Mouse (Mus musculus): ENCODE results near the gene Slc46a2.

The Slc46a2 gene

DNA sequence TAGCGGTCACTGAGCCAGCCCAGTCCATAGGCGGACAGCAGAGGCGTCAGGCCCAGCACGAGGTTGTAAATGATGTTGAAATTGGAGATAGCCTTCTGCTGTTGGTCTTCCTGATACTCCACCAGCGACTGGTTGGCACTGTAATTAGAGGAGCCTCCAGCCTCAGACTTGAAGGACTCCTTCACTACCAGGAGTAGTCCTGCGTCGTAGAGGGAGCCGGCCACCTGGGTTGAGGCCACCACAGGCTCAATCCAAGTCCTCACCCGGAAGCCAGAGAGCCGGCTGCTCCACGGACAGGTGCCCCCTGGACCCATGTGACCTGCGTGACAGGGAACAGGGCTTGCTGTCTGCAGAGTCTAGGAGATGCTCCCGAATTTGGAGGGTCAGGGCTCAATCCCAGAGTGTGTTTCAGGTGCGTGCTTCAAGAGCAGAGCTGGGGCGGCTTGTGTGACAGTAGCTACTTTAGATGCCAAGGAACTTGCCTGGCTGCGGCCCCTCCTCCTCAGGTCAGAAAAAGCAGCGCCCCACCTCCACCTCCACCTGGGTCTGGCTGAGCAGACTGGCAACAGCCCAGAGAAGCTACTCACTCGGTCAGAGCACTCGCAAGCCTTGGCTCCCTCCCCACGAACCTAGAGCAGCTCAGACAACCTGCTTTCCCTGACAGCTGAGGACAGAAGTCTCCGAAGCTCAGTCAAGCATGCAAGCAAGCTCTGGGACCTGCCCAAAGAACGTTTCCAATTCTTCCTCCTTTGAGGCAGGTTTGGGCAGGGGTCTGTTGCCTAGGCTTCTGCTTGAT, at the start of gene Slc46a2:
Gene Slc46a2, minus strand, starts transcription at position 449 of the 796 bp plus-strand sequence.
- no peak for DNase-seq

DNA sequence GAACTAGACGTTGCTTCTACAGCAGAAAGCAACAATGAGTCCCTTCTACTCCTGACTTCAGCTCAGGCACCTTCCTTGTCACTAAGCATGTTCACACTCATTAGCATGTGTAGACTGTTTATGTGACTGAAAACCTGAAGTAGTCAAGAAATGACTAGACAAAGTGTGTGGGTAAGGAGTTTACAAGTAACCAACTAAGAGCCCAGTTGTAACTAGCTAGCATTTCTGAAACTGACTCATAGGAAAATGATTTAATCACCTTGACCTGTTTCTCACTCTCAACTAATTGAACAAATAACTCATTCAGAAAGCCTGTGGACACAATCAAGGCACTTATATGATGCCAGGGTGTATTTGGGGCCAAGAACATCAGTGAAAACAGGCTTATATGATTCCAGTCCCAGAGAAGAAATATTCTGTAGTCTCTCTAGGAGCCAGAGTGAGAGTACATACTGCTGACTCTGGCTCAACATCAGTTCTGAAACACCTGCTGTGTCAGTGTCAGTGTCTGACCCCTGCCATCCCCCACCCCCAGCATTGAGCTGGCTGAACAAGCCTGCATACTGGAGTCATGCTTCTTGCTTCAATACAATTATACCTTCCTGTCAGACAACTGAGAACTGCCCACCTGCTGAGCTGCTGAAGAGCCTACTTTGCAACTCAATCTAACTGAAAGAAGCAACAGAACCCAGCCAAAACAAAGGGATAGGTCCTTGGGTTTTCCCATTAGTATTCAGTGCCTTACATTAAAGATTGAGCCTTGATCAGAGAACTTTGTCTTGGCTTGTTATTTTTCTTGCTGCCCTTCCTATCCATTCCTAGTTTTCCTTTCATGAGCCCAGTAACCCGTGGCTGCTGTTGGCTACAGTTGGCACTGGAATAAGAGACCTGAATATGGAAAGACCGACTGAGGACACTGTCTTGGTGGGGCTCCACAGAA, 48.8 kb upstream of the Slc46a2 start, which contains the start of gene Mup6:
Gene Mup6, plus strand, starts transcription at position 890 of the 940 bp plus-strand sequence.
- DNase-seq, result no peak

DNA sequence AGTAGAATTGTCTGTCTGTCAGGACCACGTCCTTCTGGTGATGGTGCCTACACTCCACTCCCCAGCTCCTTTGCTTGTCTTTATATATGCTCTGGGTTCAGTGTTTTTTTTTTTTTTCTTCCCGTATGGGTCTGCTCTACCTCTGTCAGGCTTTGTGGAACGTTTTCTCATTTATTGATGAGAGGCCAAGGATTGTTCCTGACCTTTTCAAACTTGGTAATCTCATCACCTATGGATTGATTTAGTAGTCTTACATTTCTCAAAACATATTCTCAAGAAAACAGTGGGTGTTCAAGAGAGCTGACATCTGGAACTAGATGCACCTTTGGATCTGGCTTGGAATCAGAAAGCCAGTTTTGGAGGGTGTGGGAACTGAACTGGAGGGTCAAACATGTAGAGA, 45.8 kb upstream of the Slc46a2 start, which contains the start of gene Mup4:
Gene Mup4, minus strand, starts transcription at position 101 of the 400 bp plus-strand sequence.
- no peak for DNase-seq

DNA sequence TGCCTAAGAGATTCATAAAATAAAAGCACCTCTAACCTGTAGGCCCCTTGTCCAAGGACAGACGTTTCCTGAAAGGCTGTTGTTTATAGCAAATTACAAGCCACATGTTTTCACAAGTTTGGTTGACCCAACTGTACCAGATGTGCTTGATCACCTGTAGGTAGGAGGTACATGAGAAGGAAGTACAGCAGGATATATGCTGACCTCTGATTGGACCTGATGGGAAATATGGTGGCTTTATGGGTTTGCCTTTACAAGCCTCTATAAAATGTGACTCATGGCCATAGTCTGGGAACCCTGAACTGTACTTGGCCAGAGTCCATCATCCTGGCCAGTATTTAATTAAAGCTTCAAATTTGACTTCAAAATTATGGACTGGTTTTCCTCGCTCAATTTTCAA, 22.7 kb upstream of the Slc46a2 start:
- no peak for DNase-seq

DNA sequence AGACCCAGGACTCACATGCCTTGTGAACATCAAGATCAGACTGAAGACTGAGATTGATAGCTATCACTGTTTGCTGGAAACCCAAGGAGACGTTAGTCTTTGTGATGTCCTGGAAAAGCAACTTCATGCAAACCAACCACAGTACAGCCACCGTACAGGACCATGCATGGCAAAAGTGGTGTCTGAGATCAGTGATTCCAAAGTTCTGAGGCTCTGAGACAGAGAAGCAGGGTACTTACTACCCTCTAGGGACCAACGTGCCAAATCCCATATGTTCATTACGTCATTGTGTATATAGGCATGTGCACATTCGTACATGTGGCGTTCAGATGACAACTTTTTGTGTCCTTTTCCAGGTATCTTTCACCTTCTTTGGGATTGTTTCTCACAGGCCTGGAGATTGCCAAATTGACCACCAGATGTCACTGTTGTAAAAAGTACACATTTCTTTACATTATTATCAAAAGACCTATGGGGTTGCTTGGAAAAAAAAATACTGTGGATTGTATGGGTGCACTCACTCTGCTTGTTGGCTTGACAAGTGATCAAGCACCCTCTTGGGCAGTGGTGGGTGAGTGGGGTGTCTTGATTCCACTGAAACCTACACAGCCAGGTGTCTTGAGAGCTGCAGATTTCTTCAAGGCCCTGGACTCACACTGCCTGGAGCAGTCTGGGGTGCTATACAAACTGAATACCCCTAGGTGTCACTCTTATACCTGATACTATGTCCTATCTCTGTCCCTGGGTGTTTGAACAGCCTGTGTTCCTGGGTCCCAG, 17.8 kb upstream of the Slc46a2 start:
- DNase-seq, result peak in 1 of 2 experiments; percentile 10

DNA sequence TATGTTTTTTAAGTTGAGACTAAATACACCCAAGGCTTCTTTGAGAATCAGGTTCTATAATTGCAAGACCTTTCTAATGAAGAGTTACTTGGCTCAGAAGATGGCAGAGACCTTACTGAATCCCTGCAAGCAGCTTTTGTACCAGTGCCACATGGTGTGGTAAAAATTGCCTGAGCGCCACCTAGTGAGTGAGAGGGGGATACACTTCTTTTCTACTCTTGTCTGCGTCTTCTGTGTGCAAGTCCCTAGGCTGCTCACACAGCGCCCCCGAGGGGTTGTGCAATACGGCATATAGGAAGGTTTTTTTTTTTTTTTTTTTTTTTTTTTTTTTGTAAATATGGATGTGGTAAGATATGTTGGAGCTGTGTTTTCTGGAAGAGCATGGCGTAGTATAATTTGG, 13.5 kb upstream of the Slc46a2 start:
- peak; percentile 65 to 71 for DNase-seq

DNA sequence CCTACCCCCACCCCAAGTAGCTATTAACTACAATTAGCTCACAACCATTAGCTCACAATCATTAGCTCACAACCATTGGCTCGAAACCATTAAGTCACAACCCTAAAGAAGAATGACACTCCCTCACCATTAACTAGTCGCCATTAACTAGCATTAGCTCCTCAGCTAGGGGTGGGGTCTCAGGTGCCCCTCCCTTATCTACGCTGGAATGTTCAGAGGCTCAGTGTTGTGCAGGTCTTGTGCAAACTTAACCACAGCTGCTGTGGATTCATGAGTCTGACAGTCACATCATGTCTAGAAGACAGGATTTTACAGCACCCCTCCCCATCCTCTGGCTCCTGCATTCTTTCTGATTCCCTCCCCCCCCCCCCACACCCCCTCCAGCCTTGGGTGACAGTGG, 12.8 kb upstream of the Slc46a2 start:
- DNase-seq, result no peak

DNA sequence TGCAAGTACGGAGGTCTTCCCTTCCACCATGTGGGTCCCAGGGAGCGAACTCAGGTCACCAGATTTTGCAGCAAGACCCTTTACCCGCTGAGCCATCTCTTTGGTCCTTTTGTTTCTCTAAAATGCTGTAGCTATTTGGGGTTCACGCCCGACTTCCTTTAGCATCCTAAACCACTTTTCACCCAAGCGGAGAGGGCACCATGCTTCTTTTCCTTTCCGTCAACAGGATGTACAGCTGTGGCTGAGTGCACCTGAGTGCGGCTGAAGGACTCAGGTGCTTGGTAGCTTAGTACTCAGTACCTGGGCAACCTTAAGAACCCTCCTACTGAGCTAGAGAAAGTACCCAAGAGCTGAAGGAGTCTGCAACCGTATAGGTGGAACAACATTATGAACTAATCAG, 10.2 kb upstream of the Slc46a2 start:
- peak; percentile 17 to 49 for DNase-seq

DNA sequence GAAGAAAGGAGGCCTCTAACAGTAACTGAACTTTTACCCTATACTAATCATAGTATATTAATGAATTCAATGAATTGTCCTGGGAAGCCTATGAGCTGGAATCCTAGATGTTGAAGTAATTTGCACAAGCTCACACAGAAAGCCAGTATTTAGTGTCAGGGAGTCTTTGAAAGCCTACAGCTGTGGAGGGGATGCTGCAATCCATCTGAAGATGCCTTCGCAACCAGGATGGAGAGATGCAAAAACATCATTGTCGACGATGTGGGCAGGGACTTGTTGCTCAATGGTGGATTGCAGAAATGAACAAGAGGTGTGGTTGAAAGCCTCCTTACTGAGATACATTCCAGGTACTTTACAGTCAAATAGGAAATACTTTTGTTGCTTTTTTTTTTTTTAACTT, 3.1 kb upstream of the Slc46a2 start:
- DNase-seq, result no peak

DNA sequence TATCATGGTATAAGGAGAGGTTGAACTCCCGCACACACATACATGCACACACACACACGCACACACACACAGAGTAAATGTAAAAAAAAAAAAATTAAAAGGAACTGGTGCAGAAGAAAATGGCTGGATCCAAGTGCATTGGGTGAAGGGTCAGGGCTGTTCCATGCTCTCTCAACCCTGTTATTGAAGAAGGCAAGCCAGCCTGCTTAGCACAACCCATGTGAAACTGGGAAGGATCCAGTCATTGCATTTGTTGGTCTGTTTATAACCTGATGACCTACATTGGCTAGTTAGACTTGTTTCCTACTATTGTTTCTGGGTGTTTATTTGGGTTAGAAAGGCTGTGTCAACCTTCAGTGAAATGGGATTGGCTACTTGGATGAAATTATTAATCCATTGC, 6.1 kb downstream of the Slc46a2 start:
- DNase-seq, result no peak

DNA sequence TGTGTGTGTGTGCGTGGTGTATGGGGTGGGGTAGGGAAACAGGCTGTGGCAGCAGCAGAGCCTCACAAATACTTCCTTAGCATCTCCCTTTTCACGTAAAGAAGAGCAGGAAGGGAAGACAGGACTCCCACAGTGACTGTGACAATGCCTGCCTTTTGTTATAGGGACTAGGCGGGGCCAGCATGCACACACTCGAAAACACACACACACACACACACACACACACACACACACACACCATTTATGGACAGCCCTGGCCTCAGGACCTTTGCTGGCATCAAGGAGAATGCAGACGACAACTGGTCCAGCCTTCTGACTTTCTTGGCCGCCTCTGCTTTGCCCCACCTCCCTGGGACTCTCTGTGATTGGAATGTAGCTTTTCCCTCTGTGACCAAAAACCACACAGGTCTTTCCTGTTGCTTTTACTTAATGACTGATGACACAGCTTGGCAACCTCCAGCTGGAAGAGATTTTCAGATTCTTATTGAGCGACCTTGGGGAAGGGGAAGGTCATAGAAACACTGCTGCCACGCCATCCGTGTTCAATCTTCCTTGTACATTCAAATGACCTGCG, 7.1 kb downstream of the Slc46a2 start:
- no peak for DNase-seq

DNA sequence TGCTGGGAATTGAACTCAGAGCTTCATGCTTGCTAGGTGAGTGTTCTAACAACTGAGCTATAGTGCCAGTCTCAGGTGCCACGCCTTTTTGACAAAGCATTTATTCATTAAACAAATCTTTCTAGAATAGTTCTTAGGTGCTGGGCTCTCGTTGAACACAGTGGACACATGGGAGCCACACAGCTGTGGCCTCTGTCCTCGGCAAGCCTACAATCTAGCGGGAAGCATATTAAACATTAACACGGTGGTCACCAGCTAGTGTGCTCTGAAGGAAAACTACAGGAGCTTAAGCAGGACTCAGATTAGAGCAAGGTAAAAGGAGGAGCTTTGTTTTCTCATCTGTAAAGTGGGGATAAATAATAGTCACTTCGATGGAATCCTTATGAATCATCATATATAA, 7.8 kb downstream of the Slc46a2 start:
- no peak for DNase-seq

DNA sequence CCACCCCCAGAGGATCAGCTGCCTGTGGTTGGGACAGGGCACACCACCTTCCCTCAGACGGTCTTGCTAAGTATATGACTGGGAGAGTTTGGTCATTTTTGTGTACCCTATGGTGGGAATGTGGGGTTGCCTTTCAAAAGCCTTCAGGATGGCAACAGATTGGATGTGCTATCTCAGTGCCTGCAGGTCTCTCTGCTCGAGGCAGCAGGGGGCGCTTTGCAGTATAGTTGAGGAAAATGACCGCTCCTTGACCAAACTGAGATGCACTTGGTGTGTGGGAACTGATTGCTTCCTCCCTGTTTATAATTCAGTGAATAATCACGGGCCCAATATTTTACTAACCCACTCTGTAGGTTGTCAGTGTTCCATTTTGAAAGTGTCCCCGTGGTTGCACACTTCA, 12.3 kb downstream of the Slc46a2 start:
- DNase-seq, result no peak

DNA sequence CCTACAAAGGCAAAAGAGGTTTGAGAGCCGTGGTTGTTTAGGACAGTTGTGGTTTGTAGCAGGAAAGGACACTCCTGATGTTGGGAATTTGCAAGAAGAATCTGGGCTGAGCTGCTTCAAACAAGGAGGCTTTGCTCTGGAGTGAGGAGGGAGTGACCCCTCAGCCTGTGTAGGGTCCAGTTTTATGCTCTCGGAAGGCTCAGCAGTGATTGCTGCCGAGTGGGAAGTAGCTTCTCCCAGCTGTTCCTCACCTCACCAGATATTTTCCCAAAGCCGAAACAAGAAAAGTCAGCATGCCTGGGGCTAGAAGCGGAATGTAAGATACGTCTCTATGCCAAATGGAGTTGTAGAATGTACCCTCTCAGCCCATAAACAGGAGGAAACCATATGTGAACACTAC, 13.0 kb downstream of the Slc46a2 start:
- DNase-seq, result no peak

DNA sequence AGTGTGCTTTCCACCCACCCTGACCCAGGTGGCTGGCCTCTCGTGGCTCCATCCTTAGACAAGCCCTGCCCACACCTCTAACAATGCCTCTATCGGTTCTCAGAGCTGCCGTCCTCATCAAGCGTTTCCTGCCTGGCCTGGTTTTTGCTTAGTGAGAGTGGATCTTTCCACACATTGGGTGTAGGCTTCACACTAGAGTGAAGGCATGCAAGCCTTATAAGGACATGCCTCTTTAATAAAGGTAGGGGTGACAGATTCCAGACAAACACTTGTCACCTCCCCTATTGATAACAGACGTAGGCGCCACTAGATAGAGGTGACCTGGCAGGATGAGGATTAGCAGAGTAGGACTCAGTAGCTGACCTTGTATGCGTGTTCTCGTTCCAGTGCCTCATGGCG, 16.3 kb downstream of the Slc46a2 start:
- no peak for DNase-seq

DNA sequence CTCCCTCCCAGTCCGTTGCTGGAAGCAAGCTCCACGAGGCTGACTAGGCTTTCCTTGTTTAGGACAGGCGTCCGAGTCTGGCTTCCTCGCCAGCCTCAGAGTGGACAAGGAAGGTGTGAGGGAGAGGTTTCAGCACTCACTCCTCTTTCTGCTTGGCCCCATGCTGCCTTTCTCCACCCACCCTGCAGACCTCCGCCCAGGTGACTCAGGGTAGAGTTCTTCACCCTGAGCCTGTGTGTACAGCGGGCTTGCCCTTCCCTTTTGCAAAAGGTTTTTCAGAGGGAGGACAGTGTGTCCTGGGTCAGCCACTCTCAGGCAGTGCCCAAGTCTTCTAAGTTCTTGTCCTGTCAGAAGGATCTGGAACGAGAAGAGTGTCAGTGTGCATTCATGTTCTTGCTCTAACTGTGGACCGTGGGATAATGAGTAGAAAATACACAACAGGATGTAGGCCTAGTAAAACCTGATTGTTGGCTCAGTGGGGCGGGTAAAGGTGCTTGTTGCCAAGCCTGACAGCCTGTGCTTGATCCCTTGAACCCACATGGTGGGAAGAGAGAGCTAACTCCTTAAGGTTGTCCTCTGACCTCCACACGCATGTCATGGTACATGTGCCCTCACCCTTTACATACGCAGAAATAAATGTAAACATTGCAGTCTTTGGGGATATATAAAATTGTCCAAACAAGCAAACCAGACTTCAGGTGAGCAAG, 16.9 kb downstream of the Slc46a2 start:
- DNase-seq, result no peak

DNA sequence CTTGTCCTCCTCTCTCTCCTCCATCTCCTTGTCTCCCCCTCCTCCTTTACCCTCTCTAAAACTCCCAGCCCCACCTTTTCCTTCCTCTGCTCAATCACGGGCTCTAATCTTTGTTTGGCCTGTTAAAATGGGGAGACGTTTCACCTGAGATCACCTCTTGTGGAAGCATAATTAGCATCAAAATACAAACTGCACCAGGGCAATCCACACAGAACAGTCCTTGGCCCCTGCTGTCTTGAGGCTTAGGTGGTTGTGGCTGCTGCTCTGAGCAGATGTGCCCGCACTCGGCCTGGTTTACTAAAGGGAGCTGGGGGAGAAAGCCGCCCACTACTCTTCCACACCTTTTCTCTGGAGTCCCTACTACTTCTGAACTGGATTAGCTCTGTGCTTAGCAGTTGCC, 18.9 kb downstream of the Slc46a2 start:
- DNase-seq, result no peak

DNA sequence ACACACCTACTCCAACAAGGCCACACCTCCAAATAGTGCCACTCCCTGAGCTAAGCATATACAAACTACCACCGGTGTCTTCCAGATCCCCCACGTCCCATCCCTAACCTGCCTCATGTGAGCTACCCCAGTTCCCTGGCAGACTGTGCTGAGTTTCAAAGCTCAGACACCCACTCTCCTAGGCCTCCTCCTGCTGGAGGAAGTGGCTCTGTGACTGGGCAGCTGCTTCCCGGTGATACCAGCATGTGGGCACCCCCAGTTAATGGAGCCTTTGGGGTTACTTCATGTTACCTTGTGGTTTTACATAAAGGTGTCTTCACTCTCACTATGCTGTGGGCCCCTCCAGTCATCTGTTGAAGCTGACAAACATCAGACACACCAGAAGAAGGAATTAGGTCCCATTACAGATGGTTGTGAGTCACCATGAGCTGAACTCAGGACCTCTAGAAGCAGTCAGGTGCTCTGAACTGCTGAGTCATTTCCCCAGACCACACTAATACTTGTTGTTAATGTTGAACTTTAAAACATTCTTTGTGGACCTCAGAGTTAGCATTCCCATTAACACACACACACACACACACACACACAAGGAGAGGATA, 19.8 kb downstream of the Slc46a2 start:
- no peak for DNase-seq

DNA sequence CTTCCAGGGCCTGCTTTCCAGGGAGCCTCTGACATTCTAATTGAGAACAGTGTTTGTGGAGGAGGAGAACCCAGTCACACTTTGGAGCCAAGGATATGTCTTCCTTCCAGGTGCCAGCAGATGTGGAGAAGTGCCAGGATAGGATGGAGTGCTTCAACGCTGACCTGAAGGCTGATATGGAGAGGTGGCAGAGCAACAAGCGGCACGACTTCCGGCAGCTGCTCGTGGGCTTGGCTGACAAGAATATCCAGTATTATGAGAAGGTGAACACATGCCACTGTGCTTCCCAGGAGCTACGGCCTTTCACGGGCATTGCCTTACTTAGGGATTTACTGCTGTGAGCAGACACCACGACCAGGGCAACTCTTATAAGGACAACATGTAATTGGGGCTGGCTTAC, 20.4 kb downstream of the Slc46a2 start:
- DNase-seq, result no peak

DNA sequence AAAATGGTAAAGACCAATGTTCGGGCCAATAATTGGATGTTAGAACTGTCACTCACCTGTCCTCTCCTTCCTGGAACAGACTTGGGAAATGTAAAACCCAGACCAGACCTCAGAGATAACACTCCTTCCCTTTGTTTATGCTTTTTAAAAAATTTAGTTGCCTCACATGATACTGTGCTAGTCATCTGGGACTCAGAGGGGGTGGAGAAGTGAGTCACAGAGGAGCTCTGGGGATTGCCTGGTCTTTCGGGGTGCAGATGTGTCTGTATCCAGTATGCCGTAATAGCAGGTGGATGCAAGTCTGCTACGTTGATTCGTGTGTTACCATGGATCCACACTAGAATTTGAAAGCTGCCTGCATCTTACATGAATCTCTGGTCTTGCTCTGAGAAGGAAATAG, 22.1 kb downstream of the Slc46a2 start:
- no peak for DNase-seq

DNA sequence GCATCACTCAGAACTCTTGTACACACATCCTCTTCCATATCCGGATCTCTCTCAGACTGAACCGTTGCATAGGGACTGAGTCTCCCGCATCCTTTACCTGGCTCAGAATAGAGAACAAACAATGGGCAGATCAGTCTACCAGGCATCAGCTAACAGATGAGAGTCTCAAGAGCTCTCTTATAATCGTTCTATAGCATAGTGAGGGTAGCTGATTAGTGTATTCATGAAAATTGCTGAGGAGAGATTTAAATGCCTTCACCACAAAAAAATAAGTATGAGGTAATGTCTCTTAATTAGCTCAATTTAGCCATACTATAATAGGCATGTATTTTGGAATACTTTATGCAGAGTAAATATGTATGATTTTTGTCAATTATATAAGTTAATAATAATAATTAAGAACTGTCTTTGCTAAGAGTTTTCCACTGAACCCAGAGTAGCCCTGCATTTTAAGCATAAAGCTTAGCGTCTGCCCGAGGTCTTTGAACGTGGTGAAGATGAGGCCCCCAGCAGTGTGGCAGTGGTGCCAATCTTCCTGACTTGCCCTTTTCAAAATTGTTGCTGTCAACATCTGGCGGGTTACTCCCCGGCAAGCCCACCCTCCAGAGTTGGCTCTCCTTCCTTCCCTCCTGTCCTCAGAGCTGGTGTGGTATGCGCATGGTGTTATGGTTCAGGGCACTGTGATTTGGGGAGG, 23.0 kb downstream of the Slc46a2 start:
- no peak for DNase-seq

Data from thymus, adult 18-20 months (tissue).